Mouse (Mus musculus) hematopoietic stem cell, adult 5-6 weeks (primary cell): ENCODE results near the gene Tlcd2. TPM values are rescaled to one million over a fixed set of nuclear protein-coding genes. Genes with fewer than 3 reads are reported as not detected.

ENCODE experiments used
- ATAC-seq, 2 experiments: fragments of 125-278 bp in 1 of 2; replicated peaks in 1 of 2; 2 replicates each; pipeline ENCODE4 v1.8.0; 2016 to 2017; ENCODE audit warnings: inconsistent platforms in 2 of 2, mild to moderate bottlenecking in 2 of 2, moderate number of reproducible peaks in 2 of 2, low read depth in 1 of 2, moderate TSS enrichment in 1 of 2; ENCODE audit not compliant: low FRiP score in 2 of 2, poor library complexity in 2 of 2, severe bottlenecking in 2 of 2, insufficient read depth in 1 of 2, low TSS enrichment in 1 of 2
- total RNA-seq: library from RNA; stranded (forward); fragments of 172-1452, 232-1000 nt; gene quantifications from 2 replicates; pipeline ENCODE4 v1.2.3, GENCODE M21; 2017

Gene Tlcd2
- 24.7 and 33.5 TPM in 2 replicates for total RNA-seq

GRCm38 (mm10) chr11:75460844-75461742 lies at the start of gene Tlcd2:
TSS of gene Tlcd2 (plus strand) at chr11:75461715.
- ATAC-seq: peak; percentile 83 to 86

GRCm38 (mm10) chr11:75415096-75415495 lies 46.4 kb upstream of the Tlcd2 start:
- ATAC-seq: peak; percentile 90 to 95

GRCm38 (mm10) chr11:75415994-75416393 lies 45.5 kb upstream of the Tlcd2 start:
- ATAC-seq: peak in 1 of 2 experiments; percentile 15; a peak in 1 of 4 replicates

- ATAC-seq: no peak
Measured at GRCm38 (mm10) chr11:75420037-75420436, 41.5 kb upstream of the Tlcd2 start.

GRCm38 (mm10) chr11:75420810-75421374 lies 40.6 kb upstream of the Tlcd2 start:
- no peak for ATAC-seq

GRCm38 (mm10) chr11:75421375-75422012 lies 40.0 kb upstream of the Tlcd2 start:
- ATAC-seq: no peak; a peak in 1 of 4 replicates

- peak in 1 of 2 experiments; percentile 43; a peak in 1 of 4 replicates for ATAC-seq
Measured at GRCm38 (mm10) chr11:75422013-75422792, 39.3 kb upstream of the Tlcd2 start, which contains the start of gene Serpinf1. TSS of gene Serpinf1 (minus strand) at chr11:75422701.

GRCm38 (mm10) chr11:75423091-75423490 lies 38.4 kb upstream of the Tlcd2 start:
- no peak for ATAC-seq

- ATAC-seq: no peak
Measured at GRCm38 (mm10) chr11:75424033-75424432, 37.5 kb upstream of the Tlcd2 start.

- no peak for ATAC-seq
Measured at GRCm38 (mm10) chr11:75424459-75424858, 37.1 kb upstream of the Tlcd2 start.

- ATAC-seq: peak; percentile 56 to 79; a peak in 3 of 4 replicates
Measured at GRCm38 (mm10) chr11:75429019-75429705, 32.4 kb upstream of the Tlcd2 start.

GRCm38 (mm10) chr11:75431307-75431706 lies 30.2 kb upstream of the Tlcd2 start:
- ATAC-seq: no peak

- no peak for ATAC-seq
Measured at GRCm38 (mm10) chr11:75434138-75434537, 27.4 kb upstream of the Tlcd2 start.

- ATAC-seq: no peak
Measured at GRCm38 (mm10) chr11:75438194-75438593, 23.3 kb upstream of the Tlcd2 start.

GRCm38 (mm10) chr11:75438804-75439203 lies 22.7 kb upstream of the Tlcd2 start:
- no peak for ATAC-seq

- ATAC-seq: no peak
Measured at GRCm38 (mm10) chr11:75439363-75439762, 22.2 kb upstream of the Tlcd2 start, which contains the start of gene Serpinf2. TSS of gene Serpinf2 (minus strand) at chr11:75439591.

- no peak for ATAC-seq
Measured at GRCm38 (mm10) chr11:75439951-75440350, 21.6 kb upstream of the Tlcd2 start.
